ENCODE assay signal across 20 mouse cellular contexts in genomic region chr15:9472167-9472566, GRCm38 (mm10). TPM values are rescaled to one million over a fixed set of nuclear protein-coding genes. Genes with fewer than 3 reads are reported as not detected.
DNase-seq lines count a peak whose midpoint lies in the region; ATAC-seq lines count a peak whose summit lies in the region.
"Had no signal": no experiment of that assay in that cellular context is flagged by ENCODE, and none has a peak within 500 bp of the region (broad histone marks: within the 10 kb centered on the region; RNA-seq: fewer than 3 reads in every experiment).

No protein-coding gene starts in this region.

- peak; percentile 54 for ATAC-seq in activated CD4-positive, CD25-positive, alpha-beta regulatory T cell, adult 4 months
- ATAC-seq in inflammation-experienced regulatory T-cells, adult 6 months = peak; percentile 67
- ATAC-seq: forebrain, postnatal 0 days; midbrain, embryonic 13.5 days had no signal

- intact Hi-C loops in gastrocnemius, postnatal 36 days (cut with DNase I) = no loop called here

- DNase-seq in heart, adult 11 months = peak; percentile 13
- DNase-seq in heart, adult 18-20 months = no peak
- peak; percentile 2 for DNase-seq in mesoderm, embryonic 11.5 days (ENCODE audit: low read depth, low spot score)
- DNase-seq in urinary bladder, postnatal 25 days (ENCODE audit: low spot score) = no peak
- no peak for DNase-seq in urinary bladder, postnatal 10 days (ENCODE audit: low spot score)
- DNase-seq in gastrocnemius, postnatal 36 days = no peak
- DNase-seq: cerebellum, adult 11-12 months; cerebellum, postnatal 36 days; forebrain, postnatal 0 days; gastrocnemius, adult 2 months; layer of hippocampus, postnatal 36 days; lung, adult 18-20 months; lung, postnatal 4 days had no signal

RNA-seq across cellular contexts. Expression of gene Capsl, which starts 36.3 kb away (rescaled TPM):
- under 1 TPM in 1 of 2 experiments, not detected in 1; 0.41 TPM for total RNA-seq in heart, adult 18-20 months (2021)
- polyA plus RNA-seq in activated CD4-positive, CD25-positive, alpha-beta regulatory T cell, adult 4 months (2017; shearing (Covaris generic)) = 1 to 10 TPM; 2.4 to 7.9 TPM
- polyA plus RNA-seq in inflammation-experienced regulatory T-cells, adult 6 months (2017; shearing (Covaris generic)) = 1 to 10 TPM; 5.1 to 8.5 (median 5.2) TPM
- not detected for total RNA-seq in gastrocnemius, postnatal 36 days (2021)
- total RNA-seq: gastrocnemius, adult 2 months; neutrophil, adult 5-6 weeks had no signal
- polyA plus RNA-seq: heart, postnatal 0 days; small intestine, adult 2 months had no signal

RNA-seq across cellular contexts. Expression of gene Il7r, which starts 57.8 kb away (rescaled TPM):
- 1 to 10 TPM in 1 of 2 experiments, under 1 TPM in 1; 0.20 to 5.0 TPM for total RNA-seq in heart, adult 18-20 months (2021)
- 100 to 1,000 TPM; 118 to 316 TPM for polyA plus RNA-seq in activated CD4-positive, CD25-positive, alpha-beta regulatory T cell, adult 4 months (2017; shearing (Covaris generic))
- 100 to 1,000 TPM in 2 of 3 experiments, 10 to 100 TPM in 1; 91.9 to 193 (median 146) TPM for polyA plus RNA-seq in inflammation-experienced regulatory T-cells, adult 6 months (2017; shearing (Covaris generic))
- total RNA-seq in gastrocnemius, postnatal 36 days (2021) = under 1 TPM in 1 of 2 experiments, not detected in 1; 0.13 TPM
- polyA plus RNA-seq: forebrain, postnatal 0 days; hindbrain, embryonic 12.5 days had no signal

Comparison
In these comparisons a context has a peak if more than half of its experiments do, and no peak if none do; other contexts are left out.
1. DNase-seq: peak in heart, adult 11 months (single experiment) and mesoderm, embryonic 11.5 days (single experiment); none in heart, adult 18-20 months (0 of 2), urinary bladder, postnatal 25 days (single experiment), urinary bladder, postnatal 10 days (single experiment) and gastrocnemius, postnatal 36 days (0 of 2).